Mouse (Mus musculus) limb, embryonic 10.5 days (tissue): Measurements from ENCODE around the gene Ocrl. TPM values are rescaled to one million over a fixed set of nuclear protein-coding genes. Genes with fewer than 3 reads are reported as not detected.

Experiments used
- DNase-seq: peaks from one replicate; pipeline ENCODE4 v3.0.0-alpha.2; 2017; ENCODE audit warnings: low spot score
- H3K27ac ChIP-seq: fragments of 300-500 bp; sonication (generic); 2 replicates; pipeline ENCODE4 v1.5.1; 2016; ENCODE audit warnings: mild to moderate bottlenecking
- H3K27me3 ChIP-seq: fragments of 300-500 bp; sonication (generic); 2 replicates; pipeline ENCODE4 v1.6.1; 2016; ENCODE audit warnings: low read depth, mild to moderate bottlenecking; ENCODE audit not compliant: poor library complexity, severe bottlenecking
- H3K36me3 ChIP-seq: fragments of 300-500 bp; sonication (generic); 2 replicates; pipeline ENCODE4 v1.6.1; 2016; ENCODE audit warnings: mild to moderate bottlenecking, moderate library complexity
- H3K4me1 ChIP-seq: fragments of 300-500 bp; sonication (generic); 2 replicates; pipeline ENCODE4 v1.6.1; 2016
- H3K4me3 ChIP-seq: fragments of 300-500 bp; sonication (generic); 2 replicates; pipeline ENCODE4 v1.5.1; 2016; ENCODE audit warnings: mild to moderate bottlenecking, moderate library complexity
- H3K9me3 ChIP-seq: fragments of 300-500 bp; sonication (generic); replicated peaks from 2 replicates; pipeline ENCODE4 v1.6.1; 2016; ENCODE audit warnings: mild to moderate bottlenecking
- WGBS: fragments of 180-500 bp; shearing (Covaris S2); methylation state at CpG from one replicate; pipeline ENCODE4 v1.1.7; 2016; 5-methylcytosine and 5-hydroxymethylcytosine counted together
- polyA plus RNA-seq: library from polyadenylated mRNA; unstranded; fragments of >200 nt; fragmentation: Nextera tagmentation; extraction: Ambion mirVana; gene quantifications from 2 replicates; pipeline ENCODE4 v1.2.1, GENCODE M21; 2016

Ocrl gene
- polyA plus RNA-seq: 15.8 and 17.9 TPM in 2 replicates

- peak; percentile 80 for DNase-seq
- no peaks in the 10 kb centered on the region for H3K36me3 ChIP-seq
- peak within 1 kb of the TSS; percentile 91 for H3K27ac ChIP-seq
- 8% methylated on average over 23 of the region's 35 CpGs for WGBS
- 0 out of 2 replicates have a peak, but pooled peaks cover 3% of the 10 kb centered on the region for H3K4me1 ChIP-seq
- peaks cover 4% of the 10 kb centered on the region; the same call in 1 of the 2 replicates for H3K27me3 ChIP-seq
- no peaks in the 10 kb centered on the region for H3K9me3 ChIP-seq
- peak within 1 kb of the TSS; percentile 67 for H3K4me3 ChIP-seq
Observed at GRCm38 (mm10) chrX:47912306-47912792, at the start of gene Ocrl. Gene Ocrl (plus strand): TSS chrX:47912387.

GRCm38 (mm10) chrX:47880052-47880451 lies 32.1 kb upstream of the Ocrl start:
- Histone ChIP-seq H3K4me1 (no peaks in the 10 kb centered on the region), H3K27ac (no peak overlapping the region), H3K9me3 (no peaks in the 10 kb centered on the region), H3K36me3 (no peaks in the 10 kb centered on the region; the same call in 1 of the 2 replicates), H3K4me3 (no peak overlapping the region), H3K27me3 (no peaks in the 10 kb centered on the region)
- WGBS: 65% methylated on average over 2 of the region's 2 CpGs
- DNase-seq: no peak

GRCm38 (mm10) chrX:47882813-47883212 lies 29.4 kb upstream of the Ocrl start:
- no peaks in the 10 kb centered on the region for H3K9me3 ChIP-seq
- 56% methylated on average over 6 of the region's 6 CpGs for WGBS
- no peaks in the 10 kb centered on the region for H3K4me1 ChIP-seq
- no peak for DNase-seq
- H3K27me3 ChIP-seq: no peaks in the 10 kb centered on the region
- H3K36me3 ChIP-seq: no peaks in the 10 kb centered on the region; the same call in 1 of the 2 replicates
- H3K27ac ChIP-seq: no peak overlapping the region
- no peak overlapping the region for H3K4me3 ChIP-seq

- Histone ChIP-seq H3K9me3 (no peaks in the 10 kb centered on the region), H3K36me3 (no peaks in the 10 kb centered on the region; the same call in 1 of the 2 replicates), H3K27me3 (peaks cover 9% of the 10 kb centered on the region; the same call in 1 of the 2 replicates), H3K27ac (no peak overlapping the region), H3K4me3 (no peak overlapping the region), H3K4me1 (peaks cover 4% of the 10 kb centered on the region; the same call in 1 of the 2 replicates)
- 88% methylated on average over 2 of the region's 2 CpGs for WGBS
- DNase-seq: no peak
Observed at GRCm38 (mm10) chrX:47887401-47887800, 24.8 kb upstream of the Ocrl start.

- H3K4me1 ChIP-seq: peaks cover 4% of the 10 kb centered on the region; the same call in 1 of the 2 replicates
- H3K27me3 ChIP-seq: peaks cover 19% of the 10 kb centered on the region; the same call in 1 of the 2 replicates
- WGBS: 18% methylated on average over 11 of the region's 12 CpGs
- H3K36me3 ChIP-seq: no peaks in the 10 kb centered on the region
- DNase-seq: no peak
- peak overlapping the region; percentile 68 for H3K4me3 ChIP-seq
- H3K27ac ChIP-seq: peak overlapping the region; percentile 88
- H3K9me3 ChIP-seq: no peaks in the 10 kb centered on the region
Observed at GRCm38 (mm10) chrX:47891243-47891906, 20.8 kb upstream of the Ocrl start.

GRCm38 (mm10) chrX:47891907-47892430 lies 20.2 kb upstream of the Ocrl start:
- Histone ChIP-seq H3K9me3 (no peaks in the 10 kb centered on the region), H3K36me3 (no peaks in the 10 kb centered on the region), H3K4me3 (peak overlapping the region; percentile 68), H3K27ac (peak overlapping the region; percentile 88), H3K27me3 (peaks cover 19% of the 10 kb centered on the region; the same call in 1 of the 2 replicates), H3K4me1 (peaks cover 4% of the 10 kb centered on the region; the same call in 1 of the 2 replicates)
- DNase-seq: peak; percentile 40
- 11% methylated on average over 30 of the region's 36 CpGs for WGBS

GRCm38 (mm10) chrX:47892431-47893024 lies 19.7 kb upstream of the Ocrl start, which contains the start of gene Smarca1:
Gene Smarca1 (minus strand): TSS chrX:47892974.
- H3K4me3 ChIP-seq: peak within 1 kb of the TSS; percentile 68
- peak within 1 kb of the TSS; percentile 88 for H3K27ac ChIP-seq
- H3K36me3 ChIP-seq: no peaks in the 10 kb centered on the region
- peaks cover 19% of the 10 kb centered on the region; the same call in 1 of the 2 replicates for H3K27me3 ChIP-seq
- DNase-seq: peak; percentile 36
- H3K4me1 ChIP-seq: peaks cover 4% of the 10 kb centered on the region; the same call in 1 of the 2 replicates
- WGBS: 13% methylated on average over 10 of the region's 17 CpGs
- no peaks in the 10 kb centered on the region for H3K9me3 ChIP-seq

- peak overlapping the region; percentile 91; the same call in 1 of the 2 replicates for H3K27ac ChIP-seq
- DNase-seq: peak; percentile 31
Observed at GRCm38 (mm10) chrX:47912904-47913542, 836 bp downstream of the Ocrl start.

GRCm38 (mm10) chrX:47913543-47913938 lies 1.4 kb downstream of the Ocrl start:
- Histone ChIP-seq H3K4me3 (no peak overlapping the region), H3K27ac (no peak overlapping the region), H3K27me3 (peaks cover 8% of the 10 kb centered on the region; the same call in 1 of the 2 replicates), H3K9me3 (no peaks in the 10 kb centered on the region), H3K36me3 (no peaks in the 10 kb centered on the region), H3K4me1 (0 out of 2 replicates have a peak, but pooled peaks cover 3% of the 10 kb centered on the region)
- WGBS: 89% methylated on average over 7 of the region's 7 CpGs
- no peak for DNase-seq

More at GRCm38 (mm10) chrX:47912904-47913542, 836 bp downstream of the Ocrl start:
- 0 out of 2 replicates have a peak, but pooled peaks cover 3% of the 10 kb centered on the region for H3K4me1 ChIP-seq
- 25% methylated on average over 8 of the region's 8 CpGs for WGBS
- H3K27me3 ChIP-seq: peaks cover 8% of the 10 kb centered on the region; the same call in 1 of the 2 replicates
- H3K4me3 ChIP-seq: peak overlapping the region; percentile 67
- H3K9me3 ChIP-seq: no peaks in the 10 kb centered on the region
- no peaks in the 10 kb centered on the region for H3K36me3 ChIP-seq

- Histone ChIP-seq H3K36me3 (no peaks in the 10 kb centered on the region), H3K27me3 (peaks cover 8% of the 10 kb centered on the region; the same call in 1 of the 2 replicates), H3K9me3 (no peaks in the 10 kb centered on the region), H3K4me1 (0 out of 2 replicates have a peak, but pooled peaks cover 3% of the 10 kb centered on the region), H3K27ac (no peak overlapping the region), H3K4me3 (no peak overlapping the region)
- 94% methylated on average over 1 of the region's 1 CpGs for WGBS
- DNase-seq: no peak
Observed at GRCm38 (mm10) chrX:47916831-47917230, 4.6 kb downstream of the Ocrl start.

- Histone ChIP-seq H3K4me3 (no peak overlapping the region), H3K4me1 (no peaks in the 10 kb centered on the region), H3K27me3 (peaks cover 5% of the 10 kb centered on the region; the same call in 1 of the 2 replicates), H3K27ac (no peak overlapping the region), H3K36me3 (no peaks in the 10 kb centered on the region), H3K9me3 (no peaks in the 10 kb centered on the region)
- no peak for DNase-seq
- WGBS: 92% methylated on average over 5 of the region's 5 CpGs
Observed at GRCm38 (mm10) chrX:47920541-47920940, 8.4 kb downstream of the Ocrl start.

GRCm38 (mm10) chrX:47927981-47928380 lies 15.8 kb downstream of the Ocrl start:
- H3K27ac ChIP-seq: no peak overlapping the region
- peaks cover 20% of the 10 kb centered on the region; the same call in 1 of the 2 replicates for H3K36me3 ChIP-seq
- no peak overlapping the region for H3K4me3 ChIP-seq
- H3K9me3 ChIP-seq: no peaks in the 10 kb centered on the region
- WGBS: 85% methylated on average over 3 of the region's 3 CpGs
- H3K27me3 ChIP-seq: no peaks in the 10 kb centered on the region
- DNase-seq: no peak
- no peaks in the 10 kb centered on the region for H3K4me1 ChIP-seq
